Mouse (Mus musculus) erythroblast, embryonic 14.5 days (primary cell): Measurements from ENCODE around the gene Wdr72.

Source experiments
- GATA1 ChIP-seq: IDR thresholded peaks from 2 replicates; pipeline ENCODE4 v1.6.1; 2012; ENCODE audit warnings: low read length, inconsistent platforms, mixed read lengths
- TAL1 ChIP-seq: IDR thresholded peaks from 3 replicates; pipeline ENCODE4 v1.6.1; 2012; ENCODE audit warnings: low read length, inconsistent platforms, mixed read lengths

GRCm38 (mm10) chr9:74169904-74170303, 59.7 kb downstream of the Wdr72 start:
- TF ChIP-seq TAL1 (no peak), GATA1 (no peak)
